Mouse (Mus musculus): ENCODE measurements around the gene Dusp28.

DNA sequence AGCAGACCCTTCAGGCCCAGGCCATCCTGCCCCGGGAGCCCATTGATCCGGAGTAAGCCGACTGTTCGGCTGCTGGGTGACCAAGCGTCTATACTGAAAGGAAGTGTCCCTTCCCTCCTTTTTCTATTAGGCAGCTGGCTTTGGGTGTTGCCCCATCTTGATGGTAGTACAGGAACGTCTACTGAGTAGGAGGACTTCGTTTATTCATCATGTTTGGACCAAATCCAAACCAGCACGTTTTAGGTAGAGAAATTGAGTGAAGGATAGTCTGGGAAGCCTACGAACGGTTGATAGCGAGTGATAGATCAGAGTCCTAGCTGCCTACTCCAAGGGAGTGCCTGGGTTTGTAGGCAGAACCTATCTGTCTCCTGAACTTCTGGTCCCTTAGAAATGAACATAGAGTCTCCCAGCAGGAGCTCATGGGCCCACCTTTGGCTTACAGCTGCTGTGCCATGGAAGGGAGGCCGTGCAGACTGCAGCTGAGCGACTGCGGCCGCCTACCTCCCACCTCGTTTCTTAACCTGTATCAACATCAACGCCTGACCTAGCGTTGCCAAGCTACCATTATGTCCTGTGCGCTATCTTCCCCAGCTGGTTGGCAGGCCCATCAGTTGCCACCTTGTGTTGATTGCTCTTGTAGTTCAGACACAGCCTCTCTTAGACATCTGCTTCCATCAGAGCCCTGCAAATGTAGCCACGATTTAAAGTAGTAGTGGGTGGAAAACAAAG is 1.0 kb downstream of the Dusp28 start:
- TF ChIP-seq CTCF (IDR thresholded peaks at IDR 0.05; ENCODE audit: borderline replicate concordance, control insufficient read depth, extremely low read depth, insufficient read depth, low read length, poor library complexity) (no peak), POLR2A (IDR thresholded peaks at IDR 0.05; ENCODE audit: control insufficient read depth, extremely low read depth, insufficient read depth, low read length, poor library complexity) (no peak)

Measured in thymus, adult 2 months (tissue).